Mouse (Mus musculus) thymus, postnatal 10 days (tissue): ENCODE measurements around the gene Ccdc88c.

Experiments
- DNase-seq, 2 experiments: peaks; one replicate each; pipeline ENCODE4 v3.0.0; 2021; ENCODE audit warnings: low spot score in 2 of 2

Gene Ccdc88c

DNA sequence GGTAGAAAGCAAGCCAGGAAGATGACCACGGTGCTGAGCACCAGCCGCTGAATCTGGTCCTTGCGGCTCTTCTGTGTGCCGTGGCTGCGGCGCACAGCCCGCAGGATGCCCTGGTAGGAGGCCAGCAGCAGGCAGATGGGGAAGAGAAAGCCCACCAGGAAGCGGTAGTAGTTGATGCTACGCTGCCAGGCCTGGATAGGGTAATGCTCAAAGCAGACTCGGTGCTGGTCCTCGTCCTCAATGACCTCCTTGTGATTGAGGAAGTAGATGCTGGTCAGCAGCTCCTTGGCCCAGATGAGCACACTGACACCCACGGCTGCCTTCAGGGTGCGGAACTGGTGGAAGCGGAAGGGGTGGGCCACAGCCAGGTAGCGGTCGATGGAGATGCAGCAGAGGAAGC, 150.3 kb downstream of the Ccdc88c start:
- no peak for DNase-seq

DNA sequence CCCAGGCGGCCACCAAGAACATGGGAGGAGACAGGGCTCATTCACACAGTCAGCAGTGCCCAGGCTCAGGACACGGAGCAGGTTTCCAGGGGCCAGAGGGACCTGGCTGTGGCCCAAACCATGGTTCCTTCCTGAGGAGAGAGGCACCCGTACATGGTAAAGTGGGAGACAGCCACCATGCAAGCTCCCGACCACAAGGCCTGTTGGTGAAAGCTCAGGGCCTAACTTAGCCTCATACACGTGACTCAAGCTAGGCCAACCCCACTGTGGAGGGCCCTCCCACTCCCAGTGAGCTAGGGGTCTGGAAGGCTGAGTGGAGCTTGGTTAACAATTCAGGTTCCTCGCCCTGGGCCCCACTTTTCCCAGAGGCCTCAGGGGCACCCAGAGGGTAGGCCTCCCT, 150.9 kb downstream of the Ccdc88c start:
- DNase-seq, result no peak

DNA sequence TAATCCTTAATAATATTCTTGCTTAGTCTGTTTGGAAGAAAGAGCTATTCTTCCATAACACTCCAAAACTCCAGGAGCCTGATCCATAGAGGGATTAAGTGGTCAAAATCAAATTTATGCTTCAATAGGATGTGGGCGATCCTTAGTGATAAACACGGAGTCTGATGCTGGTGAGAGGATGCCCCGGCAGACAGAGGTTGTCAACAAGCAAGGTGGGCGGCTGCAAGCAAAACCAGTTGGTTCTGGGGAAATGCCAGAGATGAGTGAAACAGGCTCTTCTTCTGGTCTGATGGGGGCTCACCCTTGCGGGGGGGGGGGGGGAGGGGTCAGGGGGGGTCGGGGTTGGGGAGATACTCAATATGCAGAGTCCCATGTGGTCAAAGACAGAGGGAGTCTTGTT, 152.9 kb downstream of the Ccdc88c start:
- no peak for DNase-seq

DNA sequence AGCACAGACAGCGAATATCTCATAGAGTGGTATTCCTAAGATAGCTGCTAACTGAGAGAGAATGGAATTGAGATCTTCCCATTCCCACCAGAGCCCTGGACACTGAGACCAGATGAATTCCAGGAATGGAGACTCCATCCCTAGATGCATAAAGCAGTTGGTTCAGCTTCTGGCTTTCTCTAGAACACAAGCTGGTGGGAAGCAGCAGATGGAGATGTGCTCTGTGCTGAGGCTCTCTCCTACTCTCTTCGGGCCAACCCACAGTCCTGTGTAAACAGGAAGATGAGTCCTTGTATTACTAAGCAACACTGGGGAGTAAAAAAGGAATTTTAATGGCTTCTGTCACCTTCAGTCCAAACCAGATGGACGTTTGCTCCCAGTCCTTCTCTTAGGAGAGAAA, 153.3 kb downstream of the Ccdc88c start:
- DNase-seq, result no peak

DNA sequence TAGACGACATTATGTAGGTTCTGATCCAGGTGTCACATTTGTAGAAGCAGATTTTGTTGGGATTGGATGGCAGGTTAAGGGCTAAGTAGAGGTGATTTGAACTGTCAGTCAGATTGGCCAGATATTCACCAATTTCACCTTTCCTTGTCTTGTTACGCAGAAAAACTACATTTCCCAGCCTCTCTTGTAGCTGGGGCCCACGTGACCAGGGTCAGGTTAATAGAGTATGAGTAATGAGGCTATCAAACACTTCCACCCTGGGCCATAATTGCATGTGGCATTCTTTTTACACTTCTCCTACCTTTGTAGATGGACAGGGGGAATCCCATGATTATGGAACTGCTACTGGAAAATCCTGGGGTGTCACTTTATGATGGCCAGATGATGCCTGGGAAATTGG, 155.2 kb downstream of the Ccdc88c start:
- DNase-seq, result no peak

DNA sequence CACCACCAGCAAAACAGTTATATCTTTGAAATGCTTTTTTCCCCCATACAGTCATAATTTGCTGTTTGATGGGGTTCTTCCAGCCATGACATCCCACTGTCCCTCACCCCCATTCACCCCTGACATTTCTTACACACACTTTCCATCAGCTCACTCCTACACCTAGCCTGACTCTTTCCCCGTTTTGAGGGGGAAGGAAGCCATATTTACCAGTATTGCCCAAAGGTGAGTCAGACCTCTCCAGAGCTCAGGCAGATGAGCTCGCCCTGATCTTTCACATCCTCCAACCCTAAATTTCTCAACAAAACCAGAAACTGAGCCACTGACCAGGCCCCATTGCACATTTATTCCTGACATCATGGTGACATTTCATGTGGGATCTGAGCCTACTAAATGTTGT, 157.0 kb downstream of the Ccdc88c start:
- DNase-seq, result no peak

DNA sequence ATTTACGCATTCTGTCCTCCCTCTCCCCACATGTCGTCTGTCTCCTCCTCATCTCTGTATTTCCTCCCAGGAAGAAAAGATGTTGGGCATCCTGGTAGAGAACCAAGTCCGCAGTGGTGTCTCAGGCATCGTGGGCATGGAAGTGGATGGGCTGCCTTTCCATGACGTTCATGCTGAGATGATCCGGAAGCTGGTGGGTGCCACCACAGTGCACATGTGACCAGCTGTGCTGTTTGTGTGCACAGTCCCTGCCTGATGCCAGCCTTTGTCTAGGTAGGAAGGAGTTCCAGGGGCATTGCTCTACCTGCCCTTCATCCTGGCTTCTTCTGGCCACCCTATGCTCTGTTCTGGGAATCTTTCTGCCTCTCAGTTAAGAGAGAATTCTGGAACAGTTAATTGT, 157.6 kb downstream of the Ccdc88c start:
- no peak for DNase-seq

DNA sequence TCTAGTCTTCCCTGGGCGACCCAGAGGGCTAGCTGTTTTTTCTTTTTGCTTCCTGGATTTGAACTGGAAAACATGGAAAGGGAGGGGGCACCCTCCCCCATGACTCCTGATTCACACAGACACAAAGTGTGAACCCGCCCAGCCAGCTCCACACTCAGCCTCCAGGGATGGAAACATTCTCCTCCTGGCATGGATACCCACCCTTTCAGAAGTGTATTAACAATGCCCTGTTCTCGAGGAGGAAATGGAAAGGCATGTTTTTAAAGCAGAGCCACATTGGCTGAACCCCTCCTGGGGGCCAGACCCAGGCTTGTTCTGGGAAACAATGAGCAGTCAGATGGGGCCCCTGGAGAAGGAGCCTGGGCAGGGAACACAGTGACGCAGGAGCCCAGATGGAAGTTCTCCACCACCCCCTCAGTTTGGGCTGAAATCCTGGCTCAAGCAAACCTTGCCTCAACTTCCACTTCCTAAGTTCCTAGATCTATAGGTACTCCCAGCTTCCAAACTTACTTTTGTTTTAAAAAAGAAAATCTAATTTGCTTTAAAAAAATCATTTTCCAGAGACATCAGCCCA, 160.7 kb downstream of the Ccdc88c start:
- DNase-seq, result no peak

DNA sequence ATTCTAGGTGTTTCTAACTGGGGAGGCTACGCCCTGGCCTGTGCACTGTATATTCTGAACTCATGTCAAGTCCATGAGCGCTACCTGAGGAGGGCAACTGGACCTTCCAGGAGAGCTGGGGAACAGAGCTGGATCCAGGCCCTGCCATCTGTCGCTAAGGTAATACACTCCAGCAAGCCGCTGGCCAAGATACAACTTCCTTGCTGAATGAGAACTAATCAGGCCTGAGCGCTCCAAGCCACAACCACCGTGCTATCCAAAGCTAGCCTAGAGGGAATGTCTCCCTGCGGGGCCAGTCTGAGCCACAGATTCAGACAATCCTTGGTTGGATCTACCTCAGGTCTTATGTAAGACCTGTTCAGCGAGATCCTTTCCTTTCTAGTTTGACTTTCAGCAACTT, 161.8 kb downstream of the Ccdc88c start:
- no peak for DNase-seq

DNA sequence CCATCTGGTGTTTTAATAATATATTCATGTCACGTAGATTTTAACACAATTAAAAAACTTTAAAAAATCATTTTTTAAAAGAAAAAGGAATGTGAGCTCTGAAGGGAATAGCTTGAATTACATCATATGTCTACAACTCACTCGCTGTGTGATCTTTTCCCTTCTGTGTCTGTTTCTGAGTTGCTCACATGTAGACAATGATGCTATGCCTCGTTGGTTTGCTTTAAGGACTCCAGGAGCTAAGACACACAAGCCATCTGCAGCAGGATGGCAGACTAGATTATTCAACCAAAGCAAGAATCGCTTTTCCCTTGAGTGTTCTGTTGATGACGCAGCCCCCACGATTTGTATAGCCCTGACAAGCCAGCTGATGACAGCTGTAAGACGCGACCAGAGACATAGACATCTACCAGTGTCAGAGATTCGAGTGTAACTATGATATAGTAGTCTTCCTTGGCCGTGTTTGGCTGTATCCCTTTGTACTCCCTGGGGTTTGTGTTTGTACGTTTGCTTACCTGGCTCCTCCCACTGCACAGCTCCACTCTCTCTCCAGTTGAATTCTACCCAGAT, 163.3 kb downstream of the Ccdc88c start:
- no peak for DNase-seq

DNA sequence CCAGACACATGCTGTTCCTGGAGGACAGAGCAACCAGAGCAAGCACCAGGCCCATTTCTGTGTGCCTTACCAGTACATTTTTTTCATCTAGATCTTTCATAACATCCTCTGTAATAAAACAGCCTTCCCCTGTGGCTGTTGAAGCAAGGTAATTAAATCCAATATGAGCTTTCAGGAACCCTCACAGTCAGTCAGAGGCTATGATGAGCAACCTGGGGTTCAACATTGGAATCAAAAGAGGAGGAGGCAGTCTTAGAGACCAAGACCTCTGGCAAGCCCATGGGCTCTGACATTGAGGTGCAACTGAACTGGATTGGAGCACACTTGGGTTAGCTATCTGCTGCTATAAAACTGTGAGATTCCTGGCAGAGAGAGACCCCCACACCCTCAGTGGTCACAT, 163.8 kb downstream of the Ccdc88c start:
- no peak for DNase-seq

DNA sequence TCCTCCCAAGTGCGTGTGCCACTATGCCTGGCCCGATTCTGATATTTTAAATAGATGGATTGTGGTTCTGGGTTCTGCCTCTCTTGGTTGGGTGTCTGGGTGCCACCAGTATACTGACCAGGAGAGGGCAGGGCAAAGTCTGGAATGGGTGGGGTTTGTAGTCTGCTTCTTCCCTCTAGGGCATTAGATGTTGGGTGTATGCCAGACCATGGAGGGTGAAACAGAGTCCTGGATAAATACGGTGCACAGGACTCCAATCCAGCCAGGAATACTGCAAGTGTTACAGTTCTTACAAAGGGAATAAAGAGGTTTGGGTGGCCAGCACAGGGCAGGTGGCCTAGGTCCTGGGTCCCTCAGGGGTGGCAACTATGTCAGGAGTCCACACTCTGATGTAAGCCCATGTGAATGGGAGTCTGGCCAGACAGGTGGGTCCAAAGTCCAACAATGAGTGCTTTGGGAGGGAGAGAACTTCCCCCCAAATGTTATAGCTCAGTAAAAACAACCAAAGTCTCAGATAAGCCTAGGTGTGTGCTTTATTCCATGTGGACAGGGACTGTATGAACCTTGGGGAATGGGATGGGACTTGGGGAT, 165.9 kb downstream of the Ccdc88c start:
- no peak for DNase-seq

DNA sequence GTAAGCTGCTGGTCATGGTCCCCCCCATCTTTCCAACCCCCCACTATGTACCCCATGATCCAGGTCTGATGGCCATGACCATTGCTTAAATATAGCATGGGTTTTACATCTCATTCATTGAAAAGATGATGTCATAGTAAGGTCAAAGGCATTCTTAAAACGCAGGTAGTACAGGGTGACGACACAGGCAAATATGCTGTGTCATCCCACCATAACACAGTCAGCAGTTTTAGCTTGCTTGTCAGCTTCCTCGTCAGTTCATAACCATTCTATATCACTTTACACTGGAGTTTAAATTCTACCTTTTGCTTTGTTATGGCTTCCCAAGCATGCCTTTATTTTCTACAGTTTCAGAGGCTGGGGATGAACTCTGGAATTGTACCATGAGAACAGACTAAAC, 166.6 kb downstream of the Ccdc88c start:
- DNase-seq, result no peak
